Mouse (Mus musculus) retina, postnatal 1 day (tissue): ENCODE measurements around the gene Adcy7.

Experiments
- DNase-seq: peaks from one replicate; pipeline ENCODE4 v3.0.0-alpha.2; 2012

The Adcy7 gene

DNA sequence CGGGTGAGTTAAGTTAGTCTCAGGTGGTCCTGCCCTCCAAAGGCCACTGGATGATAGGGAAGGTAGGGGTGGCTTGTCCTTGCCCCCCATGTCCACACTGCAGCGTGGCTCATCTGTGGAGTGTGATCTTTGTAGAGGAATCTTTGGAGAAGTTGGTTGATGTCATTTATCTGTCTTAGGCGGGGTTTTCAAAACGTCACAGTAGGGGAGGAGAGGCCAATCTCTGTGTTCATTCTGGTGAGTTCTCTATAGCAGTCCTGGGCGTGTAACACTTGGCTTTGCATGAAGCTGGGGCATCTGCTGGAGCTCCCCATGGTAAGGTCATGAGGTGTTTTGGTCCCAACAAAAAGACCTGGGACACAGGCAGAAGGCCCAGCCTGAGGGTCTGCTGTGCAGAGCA is 1.9 kb downstream of the Adcy7 start:
- no peak for DNase-seq

DNA sequence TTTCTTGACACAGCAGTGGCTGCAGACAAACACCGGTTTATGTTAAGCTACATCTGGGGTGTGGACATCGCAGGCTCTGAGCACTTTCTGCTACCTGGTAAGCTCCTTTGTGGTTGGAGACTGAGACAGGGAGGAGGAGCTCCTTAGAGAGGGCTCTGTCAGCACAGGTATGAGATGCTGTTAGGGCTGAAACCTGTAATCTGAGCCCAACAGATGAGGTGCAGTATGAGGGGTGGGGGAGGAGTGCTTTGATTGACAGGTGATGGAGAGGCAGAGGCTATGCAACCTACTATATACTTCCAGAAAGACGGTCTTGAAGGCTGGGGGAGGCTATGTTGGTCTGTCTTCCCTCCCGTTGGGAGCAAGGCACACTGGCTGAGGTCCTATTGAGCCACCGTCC is 7.0 kb downstream of the Adcy7 start:
- DNase-seq, result no peak

DNA sequence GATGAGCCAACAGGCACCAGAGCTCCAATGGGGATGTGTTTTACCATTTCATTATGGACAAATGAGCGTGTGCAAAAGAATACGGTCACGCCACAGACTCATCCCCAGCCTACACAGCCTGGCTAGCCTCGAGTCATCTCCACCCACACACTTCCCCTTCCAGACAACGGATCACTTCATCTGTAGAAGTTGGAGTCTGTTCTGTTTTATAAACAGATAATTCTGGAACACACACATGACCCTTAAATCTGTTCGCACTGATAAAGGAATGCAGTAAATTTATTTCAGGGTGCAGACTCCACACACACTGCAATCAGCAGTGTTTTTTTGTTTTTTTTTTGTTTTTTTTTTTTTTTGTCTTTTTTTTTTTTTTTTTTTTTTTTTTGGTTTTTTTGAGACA is 7.5 kb downstream of the Adcy7 start:
- DNase-seq, result no peak

- no peak for DNase-seq
Observed at GRCm38 (mm10) chr8:88280904-88281303, 8.7 kb downstream of the Adcy7 start.

DNA sequence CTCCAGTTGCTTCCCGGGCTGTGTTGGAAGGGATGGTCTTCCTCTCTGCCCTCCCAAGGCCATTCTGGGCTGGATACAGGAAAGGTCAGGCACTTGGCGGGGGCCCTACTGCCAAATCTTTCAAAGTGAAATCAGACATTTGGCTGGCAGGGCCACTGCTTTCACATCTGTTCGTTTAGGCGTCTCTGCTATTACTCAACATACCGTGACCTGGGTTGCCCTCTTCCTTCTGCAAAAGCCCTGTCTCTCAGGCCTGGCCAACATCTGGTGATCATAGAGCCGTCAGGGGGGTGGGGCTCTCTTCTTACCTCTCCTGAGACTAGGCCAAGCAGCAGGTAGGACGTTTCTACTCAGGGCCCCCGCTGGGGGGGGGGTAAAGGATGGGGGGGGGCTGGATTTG is 10.5 kb downstream of the Adcy7 start:
- no peak for DNase-seq

GRCm38 (mm10) chr8:88283243-88284115 is 11.3 kb downstream of the Adcy7 start:
- no peak for DNase-seq

DNA sequence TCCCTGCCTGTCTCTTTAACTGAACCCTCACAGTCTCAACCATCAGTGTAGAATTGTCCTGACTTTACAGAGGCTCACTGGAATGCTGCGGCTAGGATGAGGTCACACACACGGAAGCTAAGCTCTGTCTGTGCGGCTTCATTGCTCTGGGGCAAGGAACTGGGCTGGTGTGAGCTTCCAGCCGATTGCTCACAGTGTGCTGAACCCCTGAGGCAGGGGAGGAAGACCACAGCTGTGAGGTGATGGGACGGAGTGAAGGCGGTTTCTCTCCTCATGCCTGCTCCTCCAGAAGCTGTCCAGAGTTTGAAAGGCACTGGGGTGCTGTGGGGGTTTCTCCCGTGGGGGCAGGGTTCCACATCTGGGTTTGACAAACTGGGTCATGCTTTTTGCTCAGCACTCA is 12.5 kb downstream of the Adcy7 start:
- DNase-seq, result peak; percentile 71

DNA sequence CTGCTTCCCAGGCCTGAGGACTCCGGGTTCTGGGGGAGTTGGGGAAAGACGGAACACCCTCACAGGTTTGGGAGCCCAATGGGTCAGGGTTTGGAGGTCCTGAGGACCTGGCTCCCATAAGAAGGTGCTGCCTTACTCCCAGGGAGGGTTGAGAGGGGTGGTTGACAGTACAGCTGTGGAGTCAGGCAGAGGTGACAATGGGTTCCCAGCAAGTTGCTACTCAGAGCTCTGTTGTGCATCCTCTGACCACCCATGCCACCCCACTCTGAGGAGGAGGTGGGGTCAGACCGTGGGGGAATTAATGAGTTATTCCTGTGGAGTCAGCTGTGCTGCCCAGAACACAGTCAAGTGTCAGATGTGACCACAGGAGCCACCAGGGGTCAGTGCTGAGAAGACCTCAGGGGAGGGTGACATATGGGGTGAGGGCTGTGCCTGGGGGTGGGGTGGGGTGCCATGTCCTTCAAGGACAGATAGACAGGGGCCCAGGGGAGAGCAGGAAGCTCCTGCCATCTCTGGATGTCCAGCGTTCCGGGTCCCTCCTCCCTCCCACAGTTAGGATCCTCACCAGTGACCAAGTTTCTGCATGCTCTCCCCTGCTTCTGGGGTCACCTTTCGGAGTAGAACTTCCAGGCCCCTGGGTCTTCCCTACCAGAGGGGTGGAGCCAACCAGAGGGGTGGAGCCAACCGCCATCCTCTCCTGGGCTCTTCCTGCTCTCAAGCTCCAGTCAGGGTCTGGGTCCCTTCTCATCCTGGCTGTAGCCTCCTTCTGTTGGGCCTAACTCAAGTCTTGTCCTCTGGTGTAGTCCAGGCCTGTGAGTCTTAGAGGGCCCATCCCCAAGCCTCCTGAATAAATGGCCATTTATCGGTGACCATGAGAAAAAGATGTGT is 13.5 kb downstream of the Adcy7 start:
- peak; percentile 39 for DNase-seq

GRCm38 (mm10) chr8:88286421-88286960 is 14.3 kb downstream of the Adcy7 start:
- DNase-seq, result no peak

- DNase-seq, result no peak
Observed at GRCm38 (mm10) chr8:88288622-88289242, 16.5 kb downstream of the Adcy7 start.

DNA sequence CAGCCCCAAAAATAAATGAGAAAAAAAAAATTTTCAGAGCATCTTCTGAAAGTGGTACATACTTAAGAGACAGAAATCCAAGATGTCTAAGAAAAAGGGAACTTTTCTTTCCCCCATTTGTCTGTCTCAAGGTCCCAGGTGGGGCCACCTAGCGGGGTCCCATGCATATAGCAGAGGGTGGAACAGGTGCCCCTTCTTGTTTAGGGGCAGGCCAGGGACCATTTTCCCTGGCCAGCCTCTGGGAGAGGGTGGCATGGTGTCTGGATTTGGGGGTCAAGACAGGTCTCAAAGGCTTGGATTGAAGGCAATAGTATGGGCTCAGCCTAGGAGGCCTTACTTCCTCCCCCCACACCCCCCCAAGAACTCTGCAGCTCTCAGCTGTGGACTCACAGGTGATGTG is 17.7 kb downstream of the Adcy7 start:
- DNase-seq, result no peak

DNA sequence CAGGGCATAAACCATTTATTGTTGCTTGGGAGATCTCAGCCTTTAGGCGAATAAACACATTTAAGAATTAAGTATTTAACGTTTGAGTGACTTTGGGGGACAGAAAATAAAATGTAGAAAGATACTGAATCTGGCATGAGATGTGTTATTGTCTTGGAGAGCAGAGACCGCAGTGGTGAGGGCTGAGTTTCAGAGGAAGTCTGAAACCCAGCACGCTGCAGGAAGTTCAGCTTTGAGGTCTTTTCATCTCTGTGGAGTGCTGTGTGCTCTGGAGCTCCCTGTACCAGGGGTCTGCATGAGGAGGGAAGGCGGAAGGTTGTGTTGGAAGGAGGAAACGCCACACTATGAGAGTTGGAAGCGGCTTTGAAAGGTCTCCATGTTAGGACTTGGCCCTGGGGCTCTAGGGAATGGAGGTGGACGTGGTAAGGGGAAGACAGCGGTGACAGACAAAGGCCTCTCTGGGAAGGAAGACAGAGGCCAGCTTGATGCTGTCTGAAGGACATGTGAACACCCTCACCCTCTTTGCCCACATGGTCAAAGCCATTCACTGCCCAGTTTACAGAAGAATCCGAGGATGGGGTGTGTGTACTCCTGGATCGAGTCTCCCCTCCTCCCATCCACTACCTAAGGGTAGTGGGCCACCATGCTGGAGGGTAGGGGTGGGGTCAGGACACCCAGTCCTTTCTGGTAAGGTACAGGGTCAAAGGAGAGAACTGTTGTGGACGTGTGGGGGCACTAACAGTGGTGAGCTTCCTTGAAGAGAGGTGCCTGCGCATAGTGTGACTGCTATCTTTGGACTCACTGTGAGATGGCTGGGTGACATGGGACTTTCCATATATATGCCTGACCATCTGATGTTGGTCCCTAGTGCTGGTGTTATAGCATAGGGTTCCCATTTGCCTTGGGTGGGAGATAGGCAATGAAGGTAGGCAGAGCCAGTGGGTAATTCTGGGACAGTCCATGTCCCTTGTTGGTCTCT is 18.4 kb downstream of the Adcy7 start:
- DNase-seq, result no peak

DNA sequence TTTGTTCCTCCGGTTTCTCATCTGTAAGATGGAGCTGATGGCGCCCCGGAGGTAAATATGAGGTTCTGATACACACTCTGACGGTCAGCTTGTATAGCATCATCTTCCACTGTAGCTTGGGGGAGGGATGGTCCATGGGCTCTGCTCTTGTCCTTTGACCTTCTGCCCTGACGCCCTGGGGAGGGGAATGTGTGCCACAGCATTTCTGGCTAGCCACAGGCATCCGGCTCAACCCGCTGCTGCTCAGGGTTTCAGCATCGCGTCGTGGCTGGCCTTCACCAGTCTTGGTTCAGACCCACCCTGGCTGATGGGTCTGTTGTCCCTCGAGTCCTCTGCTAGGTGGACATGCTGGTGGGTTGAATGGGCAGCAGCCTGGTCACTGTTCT is 19.1 kb downstream of the Adcy7 start:
- DNase-seq, result no peak

DNA sequence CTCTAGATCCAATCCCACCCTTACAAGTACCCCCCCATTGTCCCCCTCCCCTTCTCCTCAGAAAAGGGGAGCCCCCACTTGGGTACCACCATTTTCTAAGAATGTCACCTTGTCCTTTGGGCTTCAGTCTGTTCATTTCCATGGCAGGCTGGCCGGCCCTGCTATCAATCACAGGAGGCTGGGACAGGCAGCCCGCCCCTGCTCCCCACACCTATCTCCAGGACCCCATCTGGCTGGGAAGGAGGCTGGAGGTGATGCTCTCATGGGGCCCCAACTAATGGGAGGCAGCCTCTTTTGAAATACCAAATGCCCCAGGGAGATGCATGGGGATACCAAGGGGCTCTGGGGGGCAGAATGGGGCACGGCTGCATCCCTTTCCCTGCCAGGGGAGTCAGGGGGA is 20.7 kb downstream of the Adcy7 start:
- DNase-seq, result no peak

DNA sequence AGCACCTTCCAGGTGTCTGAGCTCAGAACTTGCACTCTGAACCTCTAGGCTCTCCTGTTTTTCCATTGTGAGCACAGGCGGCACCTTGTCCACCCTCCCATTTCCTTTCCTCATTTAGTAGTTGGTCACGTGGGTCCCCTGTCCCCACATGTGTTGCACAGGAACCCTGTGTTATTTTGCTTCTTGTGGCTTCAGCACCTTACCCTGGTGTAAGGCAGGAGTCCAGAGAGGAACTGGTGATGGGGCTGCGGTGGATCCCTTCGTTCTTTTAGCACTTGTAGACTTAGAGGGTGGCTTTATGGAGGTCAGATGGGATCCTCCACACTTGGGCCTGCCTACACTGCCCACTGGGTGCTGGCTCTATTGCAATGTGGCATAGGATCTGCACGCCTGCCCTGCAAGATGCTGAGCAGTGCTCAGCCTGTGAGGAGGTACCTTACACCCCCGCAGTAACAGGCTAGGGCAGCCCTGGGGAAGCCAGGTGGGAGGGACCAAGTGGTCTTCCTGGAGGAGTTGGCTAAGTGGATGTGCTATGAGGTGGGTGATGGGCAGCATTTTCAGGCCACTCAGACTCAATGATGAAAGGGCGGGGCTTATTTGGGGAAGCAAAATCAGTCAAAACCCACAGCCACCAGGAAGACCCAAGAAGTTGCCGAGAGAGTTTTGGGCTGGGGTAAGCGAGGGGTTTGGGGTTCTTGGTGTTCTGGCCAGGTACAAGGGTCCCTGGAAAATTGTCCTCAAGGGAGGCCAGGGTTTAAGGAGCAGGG is 21.6 kb downstream of the Adcy7 start:
- no peak for DNase-seq

- no peak for DNase-seq
Observed at GRCm38 (mm10) chr8:88294977-88295376, 22.8 kb downstream of the Adcy7 start.

DNA sequence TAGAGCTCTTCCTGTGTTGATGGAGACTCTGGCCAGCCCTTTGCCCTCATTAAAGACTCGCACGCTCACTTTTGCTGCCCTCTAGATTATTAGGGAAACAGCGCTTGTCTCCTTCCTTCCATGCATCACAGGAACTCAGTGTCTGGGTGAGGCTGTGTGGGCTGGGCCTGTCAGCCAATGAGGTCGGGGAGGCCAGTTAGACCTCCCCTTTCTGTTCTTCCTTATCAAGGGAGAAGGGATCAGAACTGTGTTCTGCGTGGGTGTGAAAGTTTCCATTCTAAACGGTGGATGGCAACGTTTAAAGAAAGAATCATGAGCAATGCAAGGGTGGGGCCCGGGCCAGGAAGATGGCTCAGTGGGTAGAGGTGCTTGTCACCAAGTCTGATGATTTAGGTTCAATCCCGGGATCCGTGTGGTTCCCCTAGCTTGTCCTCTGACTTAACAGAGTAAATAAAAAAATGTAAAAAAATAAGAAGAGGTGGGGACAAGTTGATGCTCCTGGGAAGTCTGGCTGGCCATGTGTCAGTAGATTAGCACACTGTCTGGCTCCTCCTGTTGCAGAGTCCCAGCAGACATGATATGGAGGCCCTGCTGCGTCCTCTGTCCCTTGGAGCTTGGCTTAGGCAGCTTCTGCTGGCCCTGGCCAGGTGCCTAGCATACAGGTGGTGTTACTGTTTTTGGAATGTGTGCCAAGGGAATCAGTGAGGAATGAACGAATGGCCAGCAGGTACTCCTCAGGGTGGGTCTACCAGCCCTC is 26.0 kb downstream of the Adcy7 start:
- DNase-seq, result peak; percentile 39

DNA sequence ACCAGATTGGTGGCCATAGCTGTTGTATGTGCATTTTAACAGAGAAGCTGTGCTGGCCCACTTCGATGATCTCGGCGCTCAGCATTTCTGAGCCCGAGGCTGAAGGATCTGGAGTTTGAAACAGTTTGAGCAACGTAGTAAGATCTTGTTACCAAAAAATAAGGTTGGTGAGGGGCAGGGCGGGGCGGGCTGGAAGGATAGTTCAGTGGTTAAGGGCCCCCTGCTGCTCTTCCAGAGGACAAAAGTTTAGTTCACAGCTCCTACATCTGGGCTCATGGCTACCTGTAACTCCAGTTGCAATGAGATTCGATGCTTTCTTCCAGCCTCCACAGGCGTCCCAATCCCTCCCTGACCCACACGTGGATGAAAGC is 26.5 kb downstream of the Adcy7 start:
- no peak for DNase-seq

DNA sequence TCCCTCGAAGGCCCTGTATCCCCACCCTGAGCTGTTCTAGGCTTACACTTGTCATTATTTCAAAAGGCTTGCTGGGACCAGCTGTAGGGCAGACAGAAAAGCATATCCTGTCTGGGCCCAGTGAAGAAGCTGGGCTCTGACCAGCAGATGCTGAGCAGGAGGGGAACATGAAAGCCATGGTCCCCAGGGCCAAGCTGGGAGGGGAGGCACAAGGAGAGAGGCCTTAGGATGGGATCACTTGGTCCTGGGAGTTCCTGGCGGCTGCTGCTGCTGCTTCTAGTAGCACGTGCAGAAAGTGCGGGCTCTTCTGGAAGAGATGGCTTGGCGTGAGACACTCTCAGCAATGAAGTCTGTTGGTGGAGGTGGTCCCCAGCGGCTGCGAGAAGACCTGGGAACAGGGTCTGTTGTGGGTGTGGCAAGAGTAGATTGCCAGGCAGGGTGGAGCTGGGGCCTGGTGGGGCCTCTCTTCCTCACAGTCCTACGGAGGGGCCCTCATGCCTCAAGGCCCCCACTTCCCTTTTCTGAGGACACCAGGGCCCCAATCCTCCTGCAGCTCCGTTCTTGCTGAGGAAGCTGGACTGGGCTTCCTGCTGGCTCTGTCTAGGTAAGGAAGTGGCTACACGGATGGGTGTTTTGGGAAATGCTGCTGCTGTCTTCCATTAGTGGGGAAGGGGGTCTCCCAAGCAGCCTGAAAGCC is 27.9 kb downstream of the Adcy7 start:
- DNase-seq, result no peak
